ENCODE assay signal across 18 mouse cellular contexts in the genomic region with DNA sequence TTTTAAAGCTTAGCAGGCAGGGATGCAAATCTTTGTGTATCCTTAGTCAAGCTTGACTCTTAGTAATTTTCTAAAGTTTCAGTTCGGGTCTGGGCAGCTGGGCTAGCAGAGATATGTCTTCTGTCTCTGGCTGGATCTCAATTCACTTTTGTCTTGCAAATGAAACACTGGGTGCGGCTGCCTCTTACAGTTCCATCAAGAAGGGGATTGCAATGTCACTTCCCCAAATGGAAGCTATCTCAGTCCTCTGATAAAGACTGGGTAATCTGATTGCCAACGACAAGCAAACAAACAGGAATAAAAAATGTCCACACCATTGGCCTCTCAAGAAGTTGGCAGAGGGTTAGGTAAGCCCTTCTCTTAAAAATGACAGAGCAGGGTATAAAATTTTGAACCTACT.
DNase-seq lines count a peak whose midpoint lies in the region; TF ChIP-seq lines count a peak whose summit lies in the region.
"Had no signal": no experiment of that assay in that cellular context is flagged by ENCODE, and none has a peak within 500 bp of the region (broad histone marks: within the 10 kb centered on the region; RNA-seq: fewer than 3 reads in every experiment).

No protein-coding gene starts in this region.

- DNase-seq in ES-CJ7 (ENCODE audit: low read depth, low spot score): peak; percentile 73
- DNase-seq in ES-E14 (ENCODE audit: low read depth, low spot score): peak; percentile 26
- DNase-seq in ZHBTc4 (ENCODE audit: low read depth, low spot score): peak; percentile 64
- DNase-seq in adrenal gland, adult 8-10 months: no peak
- DNase-seq in lung, postnatal 14 days: no peak
- DNase-seq: adrenal gland, adult 2 months; adrenal gland, postnatal 14 days; adrenal gland, postnatal 36 days; cerebellum, adult 11-12 months; cerebellum, adult 8-10 months; cerebellum, adult 9-11 months; cerebellum, postnatal 36 days; embryo, embryonic 11 days had no signal

- H3K4me1 ChIP-seq in ES-E14 (ENCODE audit: control insufficient read depth in 2 of 2, insufficient read depth in 2 of 2, low read length in 2 of 2, poor library complexity in 1 of 2): peaks cover 4 to 6% of the 10 kb centered on the region in 2 experiments; a peak in 3 of 4 replicates
- H3K4me1 ChIP-seq: embryonic facial prominence, embryonic 13.5 days; embryonic facial prominence, embryonic 15.5 days; forebrain, embryonic 10.5 days; forebrain, embryonic 12.5 days had no signal

- H3K36me3 ChIP-seq in ES-E14 (ENCODE audit: control insufficient read depth, insufficient read depth, low read length, poor library complexity, severe bottlenecking): no peaks in the 10 kb centered on the region
- H3K36me3 ChIP-seq: embryonic facial prominence, embryonic 13.5 days; embryonic facial prominence, embryonic 15.5 days; forebrain, embryonic 10.5 days; forebrain, embryonic 12.5 days had no signal

- in situ Hi-C loops in ES-E14 (cut with MboI; ENCODE audit: low sequenced_read_pairs in 2 of 2, unreplicated experiment in 2 of 2): no loop called here

- H3K9ac ChIP-seq in ES-E14 (ENCODE audit: insufficient read depth, low read depth, low read length, poor library complexity, severe bottlenecking): no peak overlapping the region
- H3K9ac ChIP-seq: embryonic facial prominence, embryonic 13.5 days; embryonic facial prominence, embryonic 15.5 days; forebrain, embryonic 12.5 days had no signal

- no peak overlapping the region for H3K4me3 ChIP-seq in ES-E14 (ENCODE audit: insufficient read depth in 1 of 2, low read depth in 1 of 2, low read length in 2 of 2, poor library complexity in 1 of 2, severe bottlenecking in 1 of 2)
- H3K4me3 ChIP-seq: embryonic facial prominence, embryonic 13.5 days; embryonic facial prominence, embryonic 15.5 days; erythroblast, embryonic 14.5 days; forebrain, embryonic 10.5 days; forebrain, embryonic 12.5 days had no signal

- no peak overlapping the region for H3K27ac ChIP-seq in ES-E14 (ENCODE audit: insufficient read depth, low read depth, low read length, poor library complexity, severe bottlenecking)
- H3K27ac ChIP-seq: embryonic facial prominence, embryonic 13.5 days; embryonic facial prominence, embryonic 15.5 days; forebrain, embryonic 10.5 days; forebrain, embryonic 12.5 days had no signal

- H3K9me3 ChIP-seq in ES-E14 (ENCODE audit: control insufficient read depth, insufficient read depth, low read depth, low read length): no peaks in the 10 kb centered on the region
- H3K9me3 ChIP-seq: embryonic facial prominence, embryonic 13.5 days; embryonic facial prominence, embryonic 15.5 days; forebrain, embryonic 10.5 days; forebrain, embryonic 12.5 days had no signal

TF ChIP-seq in ES-E14, 5 proteins besides CTCF, POLR2A, EP300 and RAD21:
- no peak for TF ChIP-seq MAFK (IDR thresholded peaks at IDR 0.05; ENCODE audit: insufficient read depth, low read depth, low read length)
TF ChIP-seq in ES-E14: peak in this region for 0.

Comparison
In these comparisons a context has a peak if more than half of its experiments do, and no peak if none do; other contexts are left out.
1. DNase-seq: peak in ES-CJ7 (single experiment), ES-E14 (single experiment) and ZHBTc4 (single experiment); none in adrenal gland, adult 8-10 months (single experiment) and lung, postnatal 14 days (single experiment).